Mouse (Mus musculus) heart, postnatal 0 days (tissue): ENCODE results near the gene Vil1.

ENCODE experiments used
- CTCF ChIP-seq: IDR thresholded peaks from 2 replicates; pipeline ENCODE4 v1.5.1; 2016; ENCODE audit warnings: antibody characterized with exemption, control low read depth, low read depth
- EP300 ChIP-seq: IDR thresholded peaks from 2 replicates; pipeline ENCODE4 v1.6.1; 2016; ENCODE audit warnings: antibody characterized with exemption, low read depth

DNA sequence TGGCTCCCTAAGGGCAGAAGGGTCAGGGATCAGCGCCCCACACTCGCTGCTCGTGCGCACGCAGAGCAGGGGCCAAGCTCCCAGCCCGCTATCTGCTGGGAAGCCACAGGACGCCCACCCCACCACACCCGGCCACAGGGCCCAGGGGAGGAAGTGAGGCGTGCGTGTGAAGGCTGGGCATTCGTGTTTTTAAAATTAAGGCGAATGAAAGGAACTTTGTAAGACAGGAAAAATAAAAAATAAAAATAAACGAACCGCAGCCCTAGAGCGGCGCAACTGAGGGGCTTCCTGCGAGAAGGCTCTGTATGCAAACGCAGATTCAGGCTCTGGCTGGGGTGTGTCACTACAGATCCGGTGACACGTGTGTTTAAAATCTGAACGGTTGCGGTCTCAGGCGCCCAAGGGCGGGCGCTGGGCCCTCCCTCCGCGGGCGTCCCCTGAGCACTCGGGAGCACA, 19.3 kb upstream of the Vil1 start:
- TF ChIP-seq CTCF (no peak), EP300 (no peak)
